8 mouse cellular contexts compared by ENCODE assay signal in genomic region chr16:91464594-91465504, GRCm38 (mm10). TPM values are rescaled to one million over a fixed set of nuclear protein-coding genes. Genes with fewer than 3 reads are reported as not detected.
A peak's percentile ranks its signal among the peaks of the same experiment; 100 is the strongest.
DNase-seq lines count a peak whose midpoint lies in the region; ATAC-seq lines count a peak whose summit lies in the region.

No protein-coding gene starts in this region.

- H3K9me3 ChIP-seq in intestine, embryonic 16.5 days (ENCODE audit: control insufficient read depth, low read length) = no peaks in the 10 kb centered on the region

- H3K4me3 ChIP-seq in intestine, embryonic 16.5 days (ENCODE audit: low read length) = peak overlapping the region; percentile 67

- DNase-seq in adrenal gland, postnatal 10 days = peak; percentile 95
- peak; percentile 99 for DNase-seq in embryo, embryonic 9.5 days (ENCODE audit: extremely low spot score)
- DNase-seq in gastrocnemius, postnatal 4 days (ENCODE audit: low spot score in 2 of 2) = peak; percentile 73 to 88
- peak; percentile 72 to 83 for DNase-seq in left cerebral cortex, postnatal 25 days (ENCODE audit: low spot score in 2 of 2)
- peak; percentile 94 for DNase-seq in mesoderm, embryonic 11.5 days (ENCODE audit: low read depth, low spot score)
- DNase-seq in right cerebral cortex, postnatal 36 days (ENCODE audit: low spot score in 2 of 2) = peak; percentile 73 to 77
- peak; percentile 81 to 87 for DNase-seq in urinary bladder, postnatal 4 days (ENCODE audit: low spot score in 2 of 2)

- peak overlapping the region; percentile 69 for H3K9ac ChIP-seq in intestine, embryonic 16.5 days (ENCODE audit: low read depth, low read length)

- 1% methylated on average over 44 of the region's 44 CpGs for whole genome bisulfite sequencing in intestine, embryonic 16.5 days

- H3K27ac ChIP-seq in intestine, embryonic 16.5 days (ENCODE audit: low read length) = peak overlapping the region; percentile 53

- H3K4me2 ChIP-seq in intestine, embryonic 16.5 days (ENCODE audit: low read depth, low read length) = peak overlapping the region; percentile 71

- intact Hi-C loops in left cerebral cortex, postnatal 25 days (cut with DNase I) = loop anchor here (5.0 kb wide), 1 partner anchor 103 kb away; no protein-coding TSS in a partner anchor

- peak; percentile 97 for ATAC-seq in intestine, embryonic 16.5 days

- 0 out of 2 replicates have a peak, but pooled peaks cover 4% of the 10 kb centered on the region for H3K4me1 ChIP-seq in intestine, embryonic 16.5 days (ENCODE audit: control insufficient read depth, insufficient read depth, low read length)

- H3K36me3 ChIP-seq in intestine, embryonic 16.5 days (ENCODE audit: control insufficient read depth, insufficient read depth, low read length) = no peaks in the 10 kb centered on the region

- H3K27me3 ChIP-seq in intestine, embryonic 16.5 days (replicated peaks; ENCODE audit: control insufficient read depth, insufficient read depth, low read length) = no peaks in the 10 kb centered on the region

RNA-seq across cellular contexts. Expression of gene Ifnar1, which starts 20.2 kb away (rescaled TPM):
- 10 to 100 TPM; 71.2 to 85.3 TPM for total RNA-seq in adrenal gland, postnatal 10 days (2021)
- 10 to 100 TPM; 61.8 to 63.4 TPM for total RNA-seq in gastrocnemius, postnatal 4 days (2021)
- 39.4 and 39.5 TPM in 2 replicates for polyA plus RNA-seq in intestine, embryonic 16.5 days (2015; fragmentation: Nextera tagmentation; extraction: Ambion mirVana)
- 10 to 100 TPM; 53.6 to 56.1 TPM for total RNA-seq in left cerebral cortex, postnatal 25 days (2021)

RNA-seq across cellular contexts. Expression of gene Il10rb, which starts 58.9 kb away (rescaled TPM):
- 10 to 100 TPM; 75.4 to 78.8 TPM for total RNA-seq in adrenal gland, postnatal 10 days (2021)
- 10 to 100 TPM; 26.3 to 27.4 TPM for total RNA-seq in gastrocnemius, postnatal 4 days (2021)
- 103 and 120 TPM in 2 replicates for polyA plus RNA-seq in intestine, embryonic 16.5 days (2015; fragmentation: Nextera tagmentation; extraction: Ambion mirVana)
- total RNA-seq in left cerebral cortex, postnatal 25 days (2021) = 1 to 10 TPM; 9.1 to 9.7 TPM

Comparison
In these comparisons a context has a peak if more than half of its experiments do, and no peak if none do; other contexts are left out.
1. Peak in every context shown above with its lines: DNase-seq, ATAC-seq, H3K4me3 ChIP-seq and H3K27ac ChIP-seq.